ENCODE assay signal across 27 mouse cellular contexts in genomic region chr7:140951765-140952164, GRCm38 (mm10). TPM values are rescaled to one million over a fixed set of nuclear protein-coding genes. Genes with fewer than 3 reads are reported as not detected.
DNase-seq lines count a peak whose midpoint lies in the region; ATAC-seq and TF ChIP-seq lines count a peak whose summit lies in the region.
"Had no signal": no experiment of that assay in that cellular context is flagged by ENCODE, and none has a peak within 500 bp of the region (broad histone marks: within the 10 kb centered on the region; RNA-seq: fewer than 3 reads in every experiment).

No protein-coding gene starts in this region.

- intact Hi-C loops in heart, postnatal 36 days (cut with DNase I): no loop called here

- no peak overlapping the region for H3K27ac ChIP-seq in embryonic facial prominence, embryonic 13.5 days
- no peak overlapping the region for H3K27ac ChIP-seq in embryonic facial prominence, embryonic 10.5 days (replicated peaks)
- H3K27ac ChIP-seq in heart, postnatal 0 days (ENCODE audit: low read depth): peak overlapping the region; percentile 60
- no peak overlapping the region; the same call in 1 of the 2 replicates for H3K27ac ChIP-seq in lung, postnatal 0 days (ENCODE audit: low read length)
- peak overlapping the region; percentile 80; the same call in 1 of the 2 replicates for H3K27ac ChIP-seq in limb, embryonic 15.5 days
- H3K27ac ChIP-seq: hindbrain, embryonic 13.5 days had no signal

- H3K4me1 ChIP-seq in embryonic facial prominence, embryonic 13.5 days: peaks cover 52% of the 10 kb centered on the region
- peaks cover 70% of the 10 kb centered on the region for H3K4me1 ChIP-seq in embryonic facial prominence, embryonic 10.5 days
- H3K4me1 ChIP-seq in heart, postnatal 0 days (ENCODE audit: control insufficient read depth, insufficient read depth): peaks cover 43% of the 10 kb centered on the region
- peaks cover 14% of the 10 kb centered on the region; the same call in 1 of the 2 replicates for H3K4me1 ChIP-seq in lung, postnatal 0 days (ENCODE audit: insufficient read depth, low read depth, low read length)
- H3K4me1 ChIP-seq in limb, embryonic 15.5 days: peaks cover 57% of the 10 kb centered on the region

- no peak for DNase-seq in embryonic facial prominence, embryonic 10.5 days (ENCODE audit: low spot score)
- no peak for DNase-seq in heart, postnatal 0 days (ENCODE audit: low spot score)
- no peak for DNase-seq in heart, postnatal 36 days
- DNase-seq in lung, postnatal 0 days (ENCODE audit: low spot score): no peak
- no peak for DNase-seq in lung, postnatal 14 days
- DNase-seq: cerebellum, adult 8-10 months; gastrocnemius, postnatal 25 days; kidney, adult 8-10 months; lung, adult 2 months; midbrain, embryonic 14.5 days; right cerebral cortex, postnatal 14 days; spleen, adult 18-20 months had no signal

- no peak for TF ChIP-seq EP300 in heart, postnatal 0 days (IDR thresholded peaks at IDR 0.05; ENCODE audit: low read depth)
- no peak for TF ChIP-seq EP300 in lung, postnatal 0 days (IDR thresholded peaks at IDR 0.05)

- no peak for ATAC-seq in embryonic facial prominence, embryonic 13.5 days (ENCODE audit: insufficient number of reproducible peaks, insufficient read depth, low FRiP score, low TSS enrichment, low read depth)
- ATAC-seq in heart, postnatal 0 days (ENCODE audit: insufficient read depth, low read depth): no peak
- no peak for ATAC-seq in lung, postnatal 0 days
- no peak for ATAC-seq in limb, embryonic 15.5 days (ENCODE audit: insufficient number of reproducible peaks, low FRiP score, low TSS enrichment, low read depth)
- no peak for ATAC-seq in activated CD4-positive, CD25-positive, alpha-beta regulatory T cell, adult 4 months
- ATAC-seq: forebrain, embryonic 14.5 days; inflammation-experienced regulatory T-cells, adult 6 months had no signal

- no peaks in the 10 kb centered on the region for H3K27me3 ChIP-seq in embryonic facial prominence, embryonic 13.5 days
- no peaks in the 10 kb centered on the region for H3K27me3 ChIP-seq in embryonic facial prominence, embryonic 10.5 days (replicated peaks; ENCODE audit: low read depth, poor library complexity, severe bottlenecking)
- H3K27me3 ChIP-seq in heart, postnatal 0 days (ENCODE audit: control insufficient read depth, insufficient read depth, low read length): no peaks in the 10 kb centered on the region
- no peaks in the 10 kb centered on the region for H3K27me3 ChIP-seq in lung, postnatal 0 days (replicated peaks; ENCODE audit: insufficient read depth, low read length)
- H3K27me3 ChIP-seq in limb, embryonic 15.5 days: no peaks in the 10 kb centered on the region
- H3K27me3 ChIP-seq: megakaryocyte, embryonic 14.5 days had no signal

- H3K9me3 ChIP-seq in embryonic facial prominence, embryonic 13.5 days: no peaks in the 10 kb centered on the region
- no peaks in the 10 kb centered on the region for H3K9me3 ChIP-seq in embryonic facial prominence, embryonic 10.5 days
- no peaks in the 10 kb centered on the region for H3K9me3 ChIP-seq in heart, postnatal 0 days (replicated peaks; ENCODE audit: control insufficient read depth, low read length)
- no peaks in the 10 kb centered on the region for H3K9me3 ChIP-seq in lung, postnatal 0 days (ENCODE audit: low read length)
- no peaks in the 10 kb centered on the region for H3K9me3 ChIP-seq in limb, embryonic 15.5 days
- H3K9me3 ChIP-seq: hindbrain, embryonic 13.5 days; megakaryocyte, embryonic 14.5 days had no signal

- peak overlapping the region; percentile 18; the same call in 1 of the 2 replicates for H3K4me2 ChIP-seq in embryonic facial prominence, embryonic 13.5 days
- H3K4me2 ChIP-seq in heart, postnatal 0 days (ENCODE audit: low read depth, low read length): no peak overlapping the region
- peak overlapping the region; percentile 20; the same call in 1 of the 2 replicates for H3K4me2 ChIP-seq in lung, postnatal 0 days (replicated peaks; ENCODE audit: low read depth, low read length)
- no peak overlapping the region for H3K4me2 ChIP-seq in limb, embryonic 15.5 days
- H3K4me2 ChIP-seq: heart, embryonic 11.5 days; hindbrain, embryonic 13.5 days; liver, embryonic 11.5 days had no signal

- H3K9ac ChIP-seq in embryonic facial prominence, embryonic 13.5 days: no peak overlapping the region
- H3K9ac ChIP-seq in heart, postnatal 0 days (replicated peaks; ENCODE audit: low read depth, low read length): no peak overlapping the region
- no peak overlapping the region; the same call in 1 of the 2 replicates for H3K9ac ChIP-seq in lung, postnatal 0 days (replicated peaks; ENCODE audit: low read depth)
- no peak overlapping the region for H3K9ac ChIP-seq in limb, embryonic 15.5 days
- H3K9ac ChIP-seq: hindbrain, embryonic 13.5 days had no signal

- no peak for TF ChIP-seq CTCF in heart, postnatal 0 days (IDR thresholded peaks at IDR 0.05; ENCODE audit: low read depth)
- no peak for TF ChIP-seq CTCF in lung, postnatal 0 days (IDR thresholded peaks at IDR 0.05)

- H3K4me3 ChIP-seq in embryonic facial prominence, embryonic 13.5 days: no peak overlapping the region
- no peak overlapping the region for H3K4me3 ChIP-seq in embryonic facial prominence, embryonic 10.5 days
- H3K4me3 ChIP-seq in heart, postnatal 0 days (ENCODE audit: low read depth, low read length): no peak overlapping the region
- H3K4me3 ChIP-seq in lung, postnatal 0 days (ENCODE audit: low read depth, low read length): no peak overlapping the region
- no peak overlapping the region for H3K4me3 ChIP-seq in limb, embryonic 15.5 days
- H3K4me3 ChIP-seq: hindbrain, embryonic 13.5 days had no signal

- WGBS in embryonic facial prominence, embryonic 13.5 days: 53% methylated on average over 6 of the region's 6 CpGs
- 76% methylated on average over 6 of the region's 6 CpGs for WGBS in embryonic facial prominence, embryonic 10.5 days
- WGBS in heart, postnatal 0 days: 66% methylated on average over 6 of the region's 6 CpGs
- WGBS in lung, postnatal 0 days: 75% methylated on average over 6 of the region's 6 CpGs
- WGBS in limb, embryonic 15.5 days: 59% methylated on average over 6 of the region's 6 CpGs

- peaks cover 50% of the 10 kb centered on the region for H3K36me3 ChIP-seq in embryonic facial prominence, embryonic 13.5 days
- H3K36me3 ChIP-seq in embryonic facial prominence, embryonic 10.5 days (replicated peaks): peaks cover 53% of the 10 kb centered on the region
- H3K36me3 ChIP-seq in heart, postnatal 0 days (replicated peaks; ENCODE audit: control insufficient read depth, insufficient read depth, low read length): peaks cover 17% of the 10 kb centered on the region; the same call in 1 of the 2 replicates
- 0 out of 2 replicates have a peak, but pooled peaks cover 13% of the 10 kb centered on the region for H3K36me3 ChIP-seq in lung, postnatal 0 days (ENCODE audit: insufficient read depth, low read length)
- peaks cover 37% of the 10 kb centered on the region for H3K36me3 ChIP-seq in limb, embryonic 15.5 days
- H3K36me3 ChIP-seq: hindbrain, embryonic 13.5 days had no signal

RNA-seq across cellular contexts. Expression of gene Ifitm5, which starts 1.7 kb away (rescaled TPM):
- 32.4 and 56.7 TPM in 2 replicates for polyA plus RNA-seq in embryonic facial prominence, embryonic 13.5 days (2015; fragmentation: Nextera tagmentation; extraction: Ambion mirVana)
- 2.9 and 3.8 TPM in 2 replicates for polyA plus RNA-seq in embryonic facial prominence, embryonic 10.5 days (2016; fragmentation: Nextera tagmentation; extraction: Ambion mirVana)
- 3.4 TPM in 1 of 2 replicates, not detected in the other for total RNA-seq in heart, postnatal 0 days (2014; rRNA removed; ENCODE audit: low replicate concordance)
- 0.56 and 0.87 TPM in 2 replicates for polyA plus RNA-seq in heart, postnatal 0 days (2015; fragmentation: Nextera tagmentation; extraction: Ambion mirVana)
- under 1 TPM in 1 of 2 experiments, not detected in 1; 0.42 TPM for total RNA-seq in heart, postnatal 36 days (2021)
- 1.6 and 1.8 TPM in 2 replicates for polyA plus RNA-seq in lung, postnatal 0 days (2015; fragmentation: Nextera tagmentation; extraction: Ambion mirVana)
- polyA plus RNA-seq in limb, embryonic 15.5 days (2015; fragmentation: Nextera tagmentation; extraction: Ambion mirVana): 46.1 and 62.9 TPM in 2 replicates
- not detected for polyA plus RNA-seq in activated CD4-positive, CD25-positive, alpha-beta regulatory T cell, adult 4 months (2017; shearing (Covaris generic))
- total RNA-seq: layer of hippocampus, postnatal 14 days had no signal
- polyA plus RNA-seq: forebrain, embryonic 14.5 days had no signal

RNA-seq across cellular contexts. Expression of gene Gm45717, which starts 4.0 kb away (rescaled TPM):
- polyA plus RNA-seq in embryonic facial prominence, embryonic 13.5 days (2015; fragmentation: Nextera tagmentation; extraction: Ambion mirVana): 1.1 TPM in 1 of 2 replicates, not detected in the other
- 0.52 TPM in 1 of 2 replicates, not detected in the other for polyA plus RNA-seq in embryonic facial prominence, embryonic 10.5 days (2016; fragmentation: Nextera tagmentation; extraction: Ambion mirVana)
- not detected in 2 replicates for total RNA-seq in heart, postnatal 0 days (2014; rRNA removed; ENCODE audit: low replicate concordance)
- 0.36 TPM in 1 of 2 replicates, not detected in the other for polyA plus RNA-seq in heart, postnatal 0 days (2015; fragmentation: Nextera tagmentation; extraction: Ambion mirVana)
- under 1 TPM in 1 of 2 experiments, not detected in 1; 0.76 TPM for total RNA-seq in heart, postnatal 36 days (2021)
- polyA plus RNA-seq in lung, postnatal 0 days (2015; fragmentation: Nextera tagmentation; extraction: Ambion mirVana): 0.31 TPM in 1 of 2 replicates, not detected in the other
- polyA plus RNA-seq in limb, embryonic 15.5 days (2015; fragmentation: Nextera tagmentation; extraction: Ambion mirVana): 0.47 TPM in 1 of 2 replicates, not detected in the other
- polyA plus RNA-seq in activated CD4-positive, CD25-positive, alpha-beta regulatory T cell, adult 4 months (2017; shearing (Covaris generic)): not detected
- total RNA-seq: adrenal gland, postnatal 4 days; gastrocnemius, postnatal 25 days; layer of hippocampus, postnatal 14 days; MEL; neutrophil, adult 5-6 weeks had no signal
- polyA plus RNA-seq: forebrain, embryonic 14.5 days; hindbrain, embryonic 13.5 days; inflammation-experienced regulatory T-cells, adult 6 months; liver, embryonic 11.5 days; lung, adult 2 months; midbrain, embryonic 14.5 days; stomach, embryonic 14.5 days; thymus, postnatal 0 days had no signal

RNA-seq across cellular contexts. Expression of gene Ifitm2, which starts 4.0 kb away (rescaled TPM):
- polyA plus RNA-seq in embryonic facial prominence, embryonic 13.5 days (2015; fragmentation: Nextera tagmentation; extraction: Ambion mirVana): 1,314 and 1,591 TPM in 2 replicates
- 602 and 668 TPM in 2 replicates for polyA plus RNA-seq in embryonic facial prominence, embryonic 10.5 days (2016; fragmentation: Nextera tagmentation; extraction: Ambion mirVana)
- total RNA-seq in heart, postnatal 0 days (2014; rRNA removed; ENCODE audit: low replicate concordance): 172 and 232 TPM in 2 replicates
- 516 and 534 TPM in 2 replicates for polyA plus RNA-seq in heart, postnatal 0 days (2015; fragmentation: Nextera tagmentation; extraction: Ambion mirVana)
- 100 to 1,000 TPM; 111 to 112 TPM for total RNA-seq in heart, postnatal 36 days (2021)
- 1,373 and 1,710 TPM in 2 replicates for polyA plus RNA-seq in lung, postnatal 0 days (2015; fragmentation: Nextera tagmentation; extraction: Ambion mirVana)
- polyA plus RNA-seq in limb, embryonic 15.5 days (2015; fragmentation: Nextera tagmentation; extraction: Ambion mirVana): 1,488 and 1,547 TPM in 2 replicates
- polyA plus RNA-seq in activated CD4-positive, CD25-positive, alpha-beta regulatory T cell, adult 4 months (2017; shearing (Covaris generic)): 100 to 1,000 TPM in 1 of 2 experiments, 10 to 100 TPM in 1; 94.1 to 101 TPM

RNA-seq across cellular contexts. Expression of gene Pgghg, which starts 10.6 kb away (rescaled TPM):
- 25.1 and 25.7 TPM in 2 replicates for polyA plus RNA-seq in embryonic facial prominence, embryonic 13.5 days (2015; fragmentation: Nextera tagmentation; extraction: Ambion mirVana)
- polyA plus RNA-seq in embryonic facial prominence, embryonic 10.5 days (2016; fragmentation: Nextera tagmentation; extraction: Ambion mirVana): 13.5 and 14.3 TPM in 2 replicates
- total RNA-seq in heart, postnatal 0 days (2014; rRNA removed; ENCODE audit: low replicate concordance): 13.8 and 16.3 TPM in 2 replicates
- polyA plus RNA-seq in heart, postnatal 0 days (2015; fragmentation: Nextera tagmentation; extraction: Ambion mirVana): 5.8 and 5.9 TPM in 2 replicates
- total RNA-seq in heart, postnatal 36 days (2021): 1 to 10 TPM; 4.4 to 4.9 TPM
- polyA plus RNA-seq in lung, postnatal 0 days (2015; fragmentation: Nextera tagmentation; extraction: Ambion mirVana): 12.7 and 14.4 TPM in 2 replicates
- polyA plus RNA-seq in limb, embryonic 15.5 days (2015; fragmentation: Nextera tagmentation; extraction: Ambion mirVana): 23.1 and 24.9 TPM in 2 replicates
- 10 to 100 TPM; 15.2 to 15.6 TPM for polyA plus RNA-seq in activated CD4-positive, CD25-positive, alpha-beta regulatory T cell, adult 4 months (2017; shearing (Covaris generic))

RNA-seq across cellular contexts. Expression of gene Ifitm1, which starts 15.3 kb away (rescaled TPM):
- polyA plus RNA-seq in embryonic facial prominence, embryonic 13.5 days (2015; fragmentation: Nextera tagmentation; extraction: Ambion mirVana): 91.5 and 101 TPM in 2 replicates
- 8.7 and 13.4 TPM in 2 replicates for polyA plus RNA-seq in embryonic facial prominence, embryonic 10.5 days (2016; fragmentation: Nextera tagmentation; extraction: Ambion mirVana)
- total RNA-seq in heart, postnatal 0 days (2014; rRNA removed; ENCODE audit: low replicate concordance): 1.4 and 23.1 TPM in 2 replicates
- 4.1 and 6.6 TPM in 2 replicates for polyA plus RNA-seq in heart, postnatal 0 days (2015; fragmentation: Nextera tagmentation; extraction: Ambion mirVana)
- 1 to 10 TPM; 3.4 to 4.1 TPM for total RNA-seq in heart, postnatal 36 days (2021)
- 402 and 510 TPM in 2 replicates for polyA plus RNA-seq in lung, postnatal 0 days (2015; fragmentation: Nextera tagmentation; extraction: Ambion mirVana)
- polyA plus RNA-seq in limb, embryonic 15.5 days (2015; fragmentation: Nextera tagmentation; extraction: Ambion mirVana): 71.7 and 74.6 TPM in 2 replicates
- 1 to 10 TPM; 4.6 to 7.5 TPM for polyA plus RNA-seq in activated CD4-positive, CD25-positive, alpha-beta regulatory T cell, adult 4 months (2017; shearing (Covaris generic))

Comparison
In these comparisons a context has a peak if more than half of its experiments do, and no peak if none do; other contexts are left out.
1. H3K27ac ChIP-seq: peak in heart, postnatal 0 days (single experiment) and limb, embryonic 15.5 days (single experiment); none in embryonic facial prominence, embryonic 13.5 days (single experiment), embryonic facial prominence, embryonic 10.5 days (single experiment) and lung, postnatal 0 days (single experiment).
2. H3K4me2 ChIP-seq: peak in embryonic facial prominence, embryonic 13.5 days (single experiment) and lung, postnatal 0 days (single experiment); none in heart, postnatal 0 days (single experiment) and limb, embryonic 15.5 days (single experiment).